In genomic region chr17:8736259-8736658, GRCm38 (mm10) we compare ENCODE assay signal across 22 mouse cellular contexts.
A peak's percentile ranks its signal among the peaks of the same experiment; 100 is the strongest.
DNase-seq lines count a peak whose midpoint lies in the region; ATAC-seq and TF ChIP-seq lines count a peak whose summit lies in the region.
"Had no signal": no experiment of that assay in that cellular context is flagged by ENCODE, and none has a peak within 500 bp of the region (broad histone marks: within the 10 kb centered on the region; RNA-seq: fewer than 3 reads in every experiment).

No protein-coding gene starts in this region.

- peak; percentile 89 for ATAC-seq in forebrain, embryonic 16.5 days
- ATAC-seq: intestine, embryonic 16.5 days had no signal

- TF ChIP-seq CTCF in cerebellum, adult 2 months (IDR thresholded peaks at IDR 0.05; ENCODE audit: borderline replicate concordance, insufficient read depth, low read depth, low read length), result 0 out of 2 replicates have a peak, but pooled peaks have one; percentile 9
- TF ChIP-seq CTCF in thymus, adult 2 months (IDR thresholded peaks at IDR 0.05; ENCODE audit: borderline replicate concordance, control insufficient read depth, extremely low read depth, insufficient read depth, low read length, poor library complexity), result no peak

- peak in 1 of 2 experiments; percentile 33 for DNase-seq in cerebellum, adult 2 months
- DNase-seq in cerebellum, adult 8-10 months, result no peak
- DNase-seq in heart, embryonic 10.5 days (ENCODE audit: low spot score), result peak; percentile 36
- no peak for DNase-seq in heart, adult 8-10 months (ENCODE audit: low spot score)
- DNase-seq in Muller cell, postnatal 12 days (ENCODE audit: inconsistent ontology term), result peak; percentile 7
- DNase-seq in spleen, postnatal 14 days (ENCODE audit: low spot score in 2 of 2), result no peak
- no peak for DNase-seq in thymus, adult 2 months
- DNase-seq: adrenal gland, postnatal 10 days; gastrocnemius, postnatal 14 days; heart, adult 18-20 months; heart, postnatal 36 days; kidney, adult 9 months; kidney, postnatal 14 days; right cerebral cortex, postnatal 4 days; thymus, adult 18-20 months; thymus, postnatal 4 days had no signal

- H3K36me3 ChIP-seq in heart, embryonic 10.5 days, result no peaks in the 10 kb centered on the region
- H3K36me3 ChIP-seq in forebrain, embryonic 16.5 days (ENCODE audit: control insufficient read depth, insufficient read depth), result no peaks in the 10 kb centered on the region
- H3K36me3 ChIP-seq in thymus, adult 2 months (ENCODE audit: control insufficient read depth, insufficient read depth, low read length), result no peaks in the 10 kb centered on the region
- H3K36me3 ChIP-seq: embryonic facial prominence, embryonic 15.5 days; hindbrain, embryonic 15.5 days; midbrain, embryonic 10.5 days had no signal

- no peak overlapping the region for H3K4me2 ChIP-seq in forebrain, embryonic 16.5 days (ENCODE audit: low read length)
- H3K4me2 ChIP-seq: embryonic facial prominence, embryonic 15.5 days; hindbrain, embryonic 15.5 days had no signal

- H3K9ac ChIP-seq in forebrain, embryonic 16.5 days (replicated peaks; ENCODE audit: low read depth, low read length), result no peak overlapping the region
- H3K9ac ChIP-seq: embryonic facial prominence, embryonic 15.5 days; hindbrain, embryonic 15.5 days had no signal

- WGBS in cerebellum, adult 2 months, result 18% methylated on average over 6 of the region's 6 CpGs
- 77% methylated on average over 6 of the region's 6 CpGs for WGBS in heart, embryonic 10.5 days
- WGBS in forebrain, embryonic 16.5 days, result 28% methylated on average over 6 of the region's 6 CpGs
- 90% methylated on average over 6 of the region's 6 CpGs for WGBS in thymus, adult 2 months

- H3K4me1 ChIP-seq in cerebellum, adult 2 months (ENCODE audit: control insufficient read depth, insufficient read depth, low read length), result peaks cover 2% of the 10 kb centered on the region; the same call in 1 of the 2 replicates
- no peaks in the 10 kb centered on the region for H3K4me1 ChIP-seq in heart, embryonic 10.5 days
- no peaks in the 10 kb centered on the region for H3K4me1 ChIP-seq in forebrain, embryonic 16.5 days (replicated peaks; ENCODE audit: control insufficient read depth, insufficient read depth, low read length)
- no peaks in the 10 kb centered on the region; the same call in 1 of the 2 replicates for H3K4me1 ChIP-seq in thymus, adult 2 months (replicated peaks; ENCODE audit: control insufficient read depth, insufficient read depth, low read length)
- H3K4me1 ChIP-seq: embryonic facial prominence, embryonic 15.5 days; hindbrain, embryonic 15.5 days; midbrain, embryonic 10.5 days had no signal

- H3K9me3 ChIP-seq in heart, embryonic 10.5 days, result no peaks in the 10 kb centered on the region; the same call in 1 of the 2 replicates
- no peaks in the 10 kb centered on the region for H3K9me3 ChIP-seq in forebrain, embryonic 16.5 days (ENCODE audit: control insufficient read depth, low read length)
- H3K9me3 ChIP-seq: embryonic facial prominence, embryonic 15.5 days; hindbrain, embryonic 15.5 days; midbrain, embryonic 10.5 days had no signal

- TF ChIP-seq POLR2A in cerebellum, adult 2 months (IDR thresholded peaks at IDR 0.05; ENCODE audit: borderline replicate concordance, insufficient read depth, low read length), result no peak
- TF ChIP-seq POLR2A in thymus, adult 2 months (IDR thresholded peaks at IDR 0.05; ENCODE audit: control insufficient read depth, extremely low read depth, insufficient read depth, low read length, poor library complexity), result no peak

- H3K4me3 ChIP-seq in cerebellum, adult 2 months (replicated peaks; ENCODE audit: insufficient read depth, low read depth, low read length), result no peak overlapping the region
- no peak overlapping the region for H3K4me3 ChIP-seq in heart, embryonic 10.5 days
- H3K4me3 ChIP-seq in forebrain, embryonic 16.5 days (replicated peaks; ENCODE audit: low read length), result no peak overlapping the region
- no peak overlapping the region for H3K4me3 ChIP-seq in thymus, adult 2 months (ENCODE audit: control insufficient read depth, insufficient read depth, low read length)
- H3K4me3 ChIP-seq: embryonic facial prominence, embryonic 15.5 days; hindbrain, embryonic 15.5 days; midbrain, embryonic 10.5 days had no signal

- no peaks in the 10 kb centered on the region for H3K27me3 ChIP-seq in cerebellum, adult 2 months (ENCODE audit: control insufficient read depth, insufficient read depth, low read length)
- H3K27me3 ChIP-seq in heart, embryonic 10.5 days (ENCODE audit: insufficient read depth, poor library complexity, severe bottlenecking), result no peaks in the 10 kb centered on the region
- no peaks in the 10 kb centered on the region for H3K27me3 ChIP-seq in forebrain, embryonic 16.5 days (replicated peaks; ENCODE audit: control insufficient read depth, insufficient read depth, low read length)
- no peaks in the 10 kb centered on the region for H3K27me3 ChIP-seq in thymus, adult 2 months (ENCODE audit: control insufficient read depth, insufficient read depth, low read length)
- H3K27me3 ChIP-seq: embryonic facial prominence, embryonic 15.5 days; hindbrain, embryonic 15.5 days had no signal

- H3K27ac ChIP-seq in cerebellum, adult 2 months (ENCODE audit: insufficient read depth, low read length), result no peak overlapping the region
- H3K27ac ChIP-seq in heart, embryonic 10.5 days, result no peak overlapping the region
- no peak overlapping the region for H3K27ac ChIP-seq in forebrain, embryonic 16.5 days (ENCODE audit: low read length)
- no peak overlapping the region for H3K27ac ChIP-seq in thymus, adult 2 months (ENCODE audit: control insufficient read depth, insufficient read depth, low read length)
- H3K27ac ChIP-seq: embryonic facial prominence, embryonic 15.5 days; hindbrain, embryonic 15.5 days; macrophage; midbrain, embryonic 10.5 days had no signal

Comparison
In these comparisons a context has a peak if more than half of its experiments do, and no peak if none do; other contexts are left out.
1. DNase-seq: peak in heart, embryonic 10.5 days (single experiment) and Muller cell, postnatal 12 days (single experiment); none in cerebellum, adult 8-10 months (single experiment), heart, adult 8-10 months (single experiment), spleen, postnatal 14 days (0 of 2) and thymus, adult 2 months (single experiment).